In genomic region chr19:4046866-4047254, GRCm38 (mm10) we compare ENCODE assay signal across 17 mouse cellular contexts. TPM values are rescaled to one million over a fixed set of nuclear protein-coding genes. Genes with fewer than 3 reads are reported as not detected.
DNase-seq lines count a peak whose midpoint lies in the region; ATAC-seq and TF ChIP-seq lines count a peak whose summit lies in the region.
"Had no signal": no experiment of that assay in that cellular context is flagged by ENCODE, and none has a peak within 500 bp of the region (broad histone marks: within the 10 kb centered on the region; RNA-seq: fewer than 3 reads in every experiment).

No protein-coding gene starts in this region.

- H3K4me3 ChIP-seq in heart, embryonic 15.5 days: no peak overlapping the region
- peak overlapping the region; percentile 15 to 18; a peak in 3 of 4 replicates for H3K4me3 ChIP-seq in ES-E14 (ENCODE audit: insufficient read depth in 1 of 2, low read depth in 1 of 2, low read length in 2 of 2, poor library complexity in 1 of 2, severe bottlenecking in 1 of 2)
- 0 out of 2 replicates have a peak overlapping the region, but pooled peaks have one; percentile 5 for H3K4me3 ChIP-seq in liver, postnatal 0 days (ENCODE audit: low read depth, low read length)
- H3K4me3 ChIP-seq: limb, embryonic 13.5 days; midbrain, embryonic 10.5 days; neural tube, embryonic 15.5 days had no signal

- H3K9ac ChIP-seq in heart, embryonic 15.5 days: no peak overlapping the region
- peak overlapping the region; percentile 13 for H3K9ac ChIP-seq in ES-E14 (ENCODE audit: insufficient read depth, low read depth, low read length, poor library complexity, severe bottlenecking)
- no peak overlapping the region; the same call in 1 of the 2 replicates for H3K9ac ChIP-seq in liver, postnatal 0 days (replicated peaks)
- H3K9ac ChIP-seq: limb, embryonic 13.5 days; neural tube, embryonic 15.5 days had no signal

- no peak overlapping the region for H3K4me2 ChIP-seq in heart, embryonic 15.5 days
- peak overlapping the region; percentile 48 for H3K4me2 ChIP-seq in liver, postnatal 0 days (ENCODE audit: low read depth, low read length)

- no peak for ATAC-seq in heart, embryonic 15.5 days (replicated peaks; ENCODE audit: insufficient number of reproducible peaks, insufficient read depth, low FRiP score, low read depth)
- ATAC-seq in liver, postnatal 0 days: peak; percentile 27
- ATAC-seq: hindbrain, embryonic 16.5 days had no signal

- no peaks in the 10 kb centered on the region for H3K36me3 ChIP-seq in heart, embryonic 15.5 days
- H3K36me3 ChIP-seq in ES-E14 (ENCODE audit: control insufficient read depth, insufficient read depth, low read length, poor library complexity, severe bottlenecking): no peaks in the 10 kb centered on the region; the same call in 1 of the 2 replicates
- H3K36me3 ChIP-seq in liver, postnatal 0 days (replicated peaks; ENCODE audit: insufficient read depth, low read length): no peaks in the 10 kb centered on the region
- H3K36me3 ChIP-seq: limb, embryonic 13.5 days; midbrain, embryonic 10.5 days; neural tube, embryonic 15.5 days had no signal

- WGBS in heart, embryonic 15.5 days: 80% methylated on average over 8 of the region's 8 CpGs
- WGBS in liver, postnatal 0 days (ENCODE audit: insufficient replicate concordance): 47% methylated on average over 8 of the region's 8 CpGs

- no peaks in the 10 kb centered on the region for H3K9me3 ChIP-seq in heart, embryonic 15.5 days (replicated peaks)
- no peaks in the 10 kb centered on the region for H3K9me3 ChIP-seq in ES-E14 (ENCODE audit: control insufficient read depth, insufficient read depth, low read depth, low read length)
- H3K9me3 ChIP-seq in liver, postnatal 0 days (ENCODE audit: low read length): no peaks in the 10 kb centered on the region
- H3K9me3 ChIP-seq: limb, embryonic 13.5 days; midbrain, embryonic 10.5 days; neural tube, embryonic 15.5 days had no signal

- H3K4me1 ChIP-seq in heart, embryonic 15.5 days (replicated peaks): peaks cover 11% of the 10 kb centered on the region
- peaks cover 4 to 11% of the 10 kb centered on the region in 2 experiments; a peak in 3 of 4 replicates for H3K4me1 ChIP-seq in ES-E14 (ENCODE audit: control insufficient read depth in 2 of 2, insufficient read depth in 2 of 2, low read length in 2 of 2, poor library complexity in 1 of 2)
- H3K4me1 ChIP-seq in liver, postnatal 0 days (ENCODE audit: insufficient read depth): peaks cover 13% of the 10 kb centered on the region; the same call in 1 of the 2 replicates

- intact Hi-C loops in heart, postnatal 36 days (cut with DNase I): no loop called here

- TF ChIP-seq CTCF in liver, postnatal 0 days (IDR thresholded peaks at IDR 0.05; ENCODE audit: low read depth): no peak

- H3K27ac ChIP-seq in heart, embryonic 15.5 days: peak overlapping the region; percentile 50; the same call in 1 of the 2 replicates
- H3K27ac ChIP-seq in ES-E14 (ENCODE audit: insufficient read depth, low read depth, low read length, poor library complexity, severe bottlenecking): peak overlapping the region; percentile 97
- peak overlapping the region; percentile 90 for H3K27ac ChIP-seq in liver, postnatal 0 days (ENCODE audit: low read depth)
- H3K27ac ChIP-seq: limb, embryonic 13.5 days; midbrain, embryonic 10.5 days; neural tube, embryonic 15.5 days had no signal

- DNase-seq in heart, postnatal 36 days: no peak
- DNase-seq in ES-E14 (ENCODE audit: low read depth, low spot score): peak; percentile 65
- peak; percentile 47 for DNase-seq in gonadal fat pad, adult 2 months (ENCODE audit: low read depth)
- peak; percentile 53 for DNase-seq in liver, postnatal 0 days
- DNase-seq in frontal cortex, postnatal 25 days (ENCODE audit: low spot score in 2 of 2): no peak
- no peak for DNase-seq in right cerebral cortex, postnatal 14 days
- DNase-seq in thymus, adult 18-20 months: no peak
- DNase-seq: embryo, embryonic 11 days; right cerebral cortex, postnatal 4 days had no signal

- in situ Hi-C loops in ES-E14 (cut with MboI; ENCODE audit: low sequenced_read_pairs in 2 of 2, unreplicated experiment in 2 of 2): no loop called here

- no peaks in the 10 kb centered on the region for H3K27me3 ChIP-seq in heart, embryonic 15.5 days
- no peaks in the 10 kb centered on the region for H3K27me3 ChIP-seq in liver, postnatal 0 days (ENCODE audit: insufficient read depth, low read length)
- H3K27me3 ChIP-seq: limb, embryonic 13.5 days; neural tube, embryonic 15.5 days had no signal

- TF ChIP-seq EP300 in liver, postnatal 0 days (IDR thresholded peaks at IDR 0.05; ENCODE audit: low read depth): peak; percentile 47

TF ChIP-seq in ES-E14, 5 proteins besides CTCF, POLR2A, EP300 and RAD21:
- 0 out of 2 replicates have a peak, but pooled peaks have one; percentile 49 for TF ChIP-seq MAFK (IDR thresholded peaks at IDR 0.05; ENCODE audit: insufficient read depth, low read depth, low read length)
- TF ChIP-seq ZNF384 (IDR thresholded peaks at IDR 0.05; ENCODE audit: low read depth, low read length): no peak

RNA-seq across cellular contexts. Expression of gene Gstp2, which starts 1.0 kb away (rescaled TPM):
- polyA plus RNA-seq in heart, embryonic 15.5 days (2015; fragmentation: Nextera tagmentation; extraction: Ambion mirVana): 9.2 and 11.1 TPM in 2 replicates
- 100 to 1,000 TPM; 120 to 124 TPM for total RNA-seq in heart, postnatal 36 days (2021)
- 67.4 and 138 TPM in 2 replicates for total RNA-seq in ES-E14 (2012; rRNA removed)
- polyA plus RNA-seq in gonadal fat pad, adult 2 months (2012; rRNA removed): 14.7 and 39.9 TPM in 2 replicates
- 5.8 and 6.4 TPM in 2 replicates for polyA plus RNA-seq in liver, postnatal 0 days (2015; fragmentation: Nextera tagmentation; extraction: Ambion mirVana)

RNA-seq across cellular contexts. Expression of gene Gstp1, which starts 9.1 kb away (rescaled TPM):
- 387 and 406 TPM in 2 replicates for polyA plus RNA-seq in heart, embryonic 15.5 days (2015; fragmentation: Nextera tagmentation; extraction: Ambion mirVana)
- total RNA-seq in heart, postnatal 36 days (2021): 100 to 1,000 TPM; 339 to 350 TPM
- total RNA-seq in ES-E14 (2012; rRNA removed): 121 and 146 TPM in 2 replicates
- polyA plus RNA-seq in gonadal fat pad, adult 2 months (2012; rRNA removed): 787 and 813 TPM in 2 replicates
- 428 and 442 TPM in 2 replicates for polyA plus RNA-seq in liver, postnatal 0 days (2015; fragmentation: Nextera tagmentation; extraction: Ambion mirVana)

RNA-seq across cellular contexts. Expression of gene Gstp3, which starts 12.5 kb away (rescaled TPM):
- 0.30 and 0.93 TPM in 2 replicates for polyA plus RNA-seq in heart, embryonic 15.5 days (2015; fragmentation: Nextera tagmentation; extraction: Ambion mirVana)
- not detected for total RNA-seq in heart, postnatal 36 days (2021)
- total RNA-seq in ES-E14 (2012; rRNA removed): 3.4 and 3.9 TPM in 2 replicates
- polyA plus RNA-seq in gonadal fat pad, adult 2 months (2012; rRNA removed): 0.93 and 3.0 TPM in 2 replicates
- polyA plus RNA-seq in liver, postnatal 0 days (2015; fragmentation: Nextera tagmentation; extraction: Ambion mirVana): 64.5 and 67.3 TPM in 2 replicates
- total RNA-seq: layer of hippocampus, adult 2 months had no signal
- polyA plus RNA-seq: heart, embryonic 14.5 days; hindbrain, embryonic 16.5 days; limb, embryonic 13.5 days; neural tube, embryonic 15.5 days had no signal

RNA-seq across cellular contexts. Expression of gene Ndufv1, which starts 34.3 kb away (rescaled TPM):
- polyA plus RNA-seq in heart, embryonic 15.5 days (2015; fragmentation: Nextera tagmentation; extraction: Ambion mirVana): 513 and 534 TPM in 2 replicates
- 1,000 to 10,000 TPM; 1,111 to 1,164 TPM for total RNA-seq in heart, postnatal 36 days (2021)
- 182 and 219 TPM in 2 replicates for total RNA-seq in ES-E14 (2012; rRNA removed)
- polyA plus RNA-seq in gonadal fat pad, adult 2 months (2012; rRNA removed): 152 and 165 TPM in 2 replicates
- 171 and 172 TPM in 2 replicates for polyA plus RNA-seq in liver, postnatal 0 days (2015; fragmentation: Nextera tagmentation; extraction: Ambion mirVana)

RNA-seq across cellular contexts. Expression of gene Cabp2, which starts 34.5 kb away (rescaled TPM):
- not detected in 2 replicates for polyA plus RNA-seq in heart, embryonic 15.5 days (2015; fragmentation: Nextera tagmentation; extraction: Ambion mirVana)
- not detected for total RNA-seq in heart, postnatal 36 days (2021)
- not detected in 2 replicates for total RNA-seq in ES-E14 (2012; rRNA removed)
- polyA plus RNA-seq in gonadal fat pad, adult 2 months (2012; rRNA removed): not detected in 2 replicates
- 0.38 and 0.43 TPM in 2 replicates for polyA plus RNA-seq in liver, postnatal 0 days (2015; fragmentation: Nextera tagmentation; extraction: Ambion mirVana)
- total RNA-seq: layer of hippocampus, adult 2 months had no signal
- polyA plus RNA-seq: heart, embryonic 14.5 days; hindbrain, embryonic 16.5 days; limb, embryonic 13.5 days; midbrain, embryonic 10.5 days; neural tube, embryonic 15.5 days; urinary bladder, adult 2 months had no signal

Comparison
In these comparisons a context has a peak if more than half of its experiments do, and no peak if none do; other contexts are left out.
1. DNase-seq: peak in ES-E14 (single experiment), gonadal fat pad, adult 2 months (single experiment) and liver, postnatal 0 days (single experiment); none in heart, postnatal 36 days (0 of 2), frontal cortex, postnatal 25 days (0 of 2), right cerebral cortex, postnatal 14 days (single experiment) and thymus, adult 18-20 months (0 of 2).
2. RNA of gene Gstp3, which starts 12.5 kb away (polyA plus RNA-seq): 64.5 to 67.3 TPM in liver, postnatal 0 days; 0.93 to 3.0 TPM in gonadal fat pad, adult 2 months and 0.30 to 0.93 TPM in heart, embryonic 15.5 days; every median in the first group is over 10 times any median in the second.
3. Peak in every context shown above with its lines, with median percentiles within 50 percentile points of each other: H3K27ac ChIP-seq.